12 mouse cellular contexts compared by ENCODE assay signal in the genomic region with DNA sequence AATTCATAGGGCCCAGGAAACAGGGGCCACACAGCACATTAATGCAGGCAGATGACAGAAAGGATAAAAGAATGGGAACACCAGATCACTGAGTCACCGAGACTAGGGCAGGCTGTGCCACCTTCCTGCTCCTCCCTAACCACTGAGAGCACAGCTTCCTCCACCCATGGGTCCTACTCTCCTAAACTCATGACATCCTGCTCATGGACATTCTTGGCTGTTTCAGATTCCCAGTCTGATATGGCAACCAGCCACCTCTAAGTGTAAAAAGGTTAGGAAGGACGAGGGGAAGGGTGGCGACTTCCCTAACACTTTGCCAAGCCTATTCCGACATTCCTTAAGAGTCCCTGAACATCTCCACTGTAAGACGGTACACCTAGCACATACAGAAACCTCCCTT. TPM values are rescaled to one million over a fixed set of nuclear protein-coding genes. Genes with fewer than 3 reads are reported as not detected.
DNase-seq lines count a peak whose midpoint lies in the region; ATAC-seq lines count a peak whose summit lies in the region.
"Had no signal": no experiment of that assay in that cellular context is flagged by ENCODE, and none has a peak within 500 bp of the region (broad histone marks: within the 10 kb centered on the region; RNA-seq: fewer than 3 reads in every experiment).

No protein-coding gene starts in this region.

- H3K36me3 ChIP-seq in heart, embryonic 11.5 days (ENCODE audit: control insufficient read depth, insufficient read depth, low read length): peaks cover 4% of the 10 kb centered on the region
- H3K36me3 ChIP-seq in forebrain, embryonic 16.5 days (ENCODE audit: control insufficient read depth, insufficient read depth): peaks cover 12% of the 10 kb centered on the region

- H3K27ac ChIP-seq in heart, embryonic 11.5 days (ENCODE audit: low read depth, low read length): no peak overlapping the region
- no peak overlapping the region for H3K27ac ChIP-seq in forebrain, embryonic 16.5 days (ENCODE audit: low read length)
- H3K27ac ChIP-seq: embryonic facial prominence, embryonic 12.5 days had no signal

- H3K9ac ChIP-seq in heart, embryonic 11.5 days (ENCODE audit: low read depth, low read length): no peak overlapping the region
- H3K9ac ChIP-seq in forebrain, embryonic 16.5 days (replicated peaks; ENCODE audit: low read depth, low read length): no peak overlapping the region
- H3K9ac ChIP-seq: embryonic facial prominence, embryonic 12.5 days; lung, embryonic 14.5 days had no signal

- peak; percentile 66 to 88 for DNase-seq in heart, adult 18-20 months
- DNase-seq in adrenal gland, postnatal 10 days: peak; percentile 22
- peak; percentile 40 to 43 for DNase-seq in heart, postnatal 36 days
- DNase-seq in lung, postnatal 10 days: peak; percentile 77
- no peak for DNase-seq in retina, postnatal 1 day
- no peak for DNase-seq in right cerebral cortex, postnatal 10 days (ENCODE audit: low spot score in 2 of 2)
- DNase-seq: cerebellum, adult 11 months; lung, embryonic 14.5 days; right cerebral cortex, postnatal 4 days had no signal

- H3K9me3 ChIP-seq in heart, embryonic 11.5 days (replicated peaks; ENCODE audit: control insufficient read depth, low read length): no peaks in the 10 kb centered on the region
- H3K9me3 ChIP-seq in forebrain, embryonic 16.5 days (ENCODE audit: control insufficient read depth, low read length): no peaks in the 10 kb centered on the region
- H3K9me3 ChIP-seq: embryonic facial prominence, embryonic 12.5 days had no signal

- intact Hi-C loops in heart, postnatal 36 days (cut with DNase I): loop anchor here (1.0 to 5.0 kb wide), 3 partner anchors 32 to 89 kb away; no protein-coding TSS in a partner anchor

- ATAC-seq in heart, embryonic 11.5 days (replicated peaks; ENCODE audit: insufficient number of reproducible peaks, low FRiP score, low TSS enrichment): no peak
- ATAC-seq in forebrain, embryonic 16.5 days: no peak

- WGBS in heart, embryonic 11.5 days (ENCODE audit: insufficient replicate concordance): 74% methylated on average over 5 of the region's 5 CpGs
- WGBS in forebrain, embryonic 16.5 days: 92% methylated on average over 5 of the region's 5 CpGs

- no peak overlapping the region for H3K4me2 ChIP-seq in heart, embryonic 11.5 days
- no peak overlapping the region for H3K4me2 ChIP-seq in forebrain, embryonic 16.5 days (ENCODE audit: low read length)
- H3K4me2 ChIP-seq: embryonic facial prominence, embryonic 12.5 days; lung, embryonic 14.5 days had no signal

- H3K4me1 ChIP-seq in heart, embryonic 11.5 days (ENCODE audit: control insufficient read depth, insufficient read depth, low read length): peaks cover 6% of the 10 kb centered on the region; the same call in 1 of the 2 replicates
- H3K4me1 ChIP-seq in forebrain, embryonic 16.5 days (replicated peaks; ENCODE audit: control insufficient read depth, insufficient read depth, low read length): no peaks in the 10 kb centered on the region

- H3K4me3 ChIP-seq in heart, embryonic 11.5 days (ENCODE audit: low read depth, low read length): no peak overlapping the region
- H3K4me3 ChIP-seq in forebrain, embryonic 16.5 days (replicated peaks; ENCODE audit: low read length): no peak overlapping the region
- H3K4me3 ChIP-seq: embryonic facial prominence, embryonic 12.5 days had no signal

- no peaks in the 10 kb centered on the region for H3K27me3 ChIP-seq in heart, embryonic 11.5 days (ENCODE audit: control insufficient read depth, insufficient read depth, low read length)
- no peaks in the 10 kb centered on the region for H3K27me3 ChIP-seq in forebrain, embryonic 16.5 days (replicated peaks; ENCODE audit: control insufficient read depth, insufficient read depth, low read length)
- H3K27me3 ChIP-seq: embryonic facial prominence, embryonic 12.5 days had no signal

RNA-seq across cellular contexts. Expression of gene Vps53, which starts 48.6 kb away (rescaled TPM):
- total RNA-seq in heart, adult 18-20 months (2021): 10 to 100 TPM; 25.5 to 26.9 TPM
- polyA plus RNA-seq in heart, embryonic 11.5 days (2014; fragmentation: Nextera tagmentation; extraction: Ambion mirVana): 33.0 and 33.7 TPM in 2 replicates
- total RNA-seq in adrenal gland, postnatal 10 days (2021): 10 to 100 TPM; 36.1 to 42.0 TPM
- 10 to 100 TPM; 30.0 to 30.1 TPM for total RNA-seq in heart, postnatal 36 days (2021)
- 67.7 and 70.6 TPM in 2 replicates for polyA plus RNA-seq in forebrain, embryonic 16.5 days (2015; fragmentation: Nextera tagmentation; extraction: Ambion mirVana)

RNA-seq across cellular contexts. Expression of gene Fam57a, which starts 48.6 kb away (rescaled TPM):
- 1 to 10 TPM; 3.5 to 3.8 TPM for total RNA-seq in heart, adult 18-20 months (2021)
- 31.2 and 35.8 TPM in 2 replicates for polyA plus RNA-seq in heart, embryonic 11.5 days (2014; fragmentation: Nextera tagmentation; extraction: Ambion mirVana)
- total RNA-seq in adrenal gland, postnatal 10 days (2021): 10 to 100 TPM in 1 of 2 experiments, 1 to 10 TPM in 1; 7.1 to 10.8 TPM
- 1 to 10 TPM; 2.5 to 3.0 TPM for total RNA-seq in heart, postnatal 36 days (2021)
- 22.3 and 25.6 TPM in 2 replicates for polyA plus RNA-seq in forebrain, embryonic 16.5 days (2015; fragmentation: Nextera tagmentation; extraction: Ambion mirVana)

Comparison
In these comparisons a context has a peak if more than half of its experiments do, and no peak if none do; other contexts are left out.
1. DNase-seq: peak in heart, adult 18-20 months (2 of 2), adrenal gland, postnatal 10 days (single experiment), heart, postnatal 36 days (2 of 2) and lung, postnatal 10 days (single experiment); none in retina, postnatal 1 day (single experiment) and right cerebral cortex, postnatal 10 days (0 of 2).